Mouse (Mus musculus): ENCODE results near the gene Tmem30b. TPM values are rescaled to one million over a fixed set of nuclear protein-coding genes. Genes with fewer than 3 reads are reported as not detected.
A peak's percentile ranks its signal among the peaks of the same experiment; 100 is the strongest.

Gene Tmem30b
- 8.8 and 9.3 TPM in 2 replicates for polyA plus RNA-seq (2015; fragmentation: Nextera tagmentation; extraction: Ambion mirVana)

GRCm38 (mm10) chr12:73546086-73546711, at the start of gene Tmem30b:
Tmem30b (minus strand) TSS chr12:73546392.
- H3K9ac ChIP-seq: 0 out of 2 replicates have a peak within 1 kb of the TSS, but pooled peaks have one; percentile 32
- peaks cover 5% of the 10 kb centered on the region; the same call in 1 of the 2 replicates for H3K4me1 ChIP-seq (replicated peaks)
- H3K9me3 ChIP-seq (replicated peaks): no peaks in the 10 kb centered on the region
- ATAC-seq (ENCODE audit: insufficient read depth): peak; percentile 60
- 6% methylated on average over 53 of the region's 61 CpGs for WGBS (ENCODE audit: insufficient replicate concordance)
- H3K4me3 ChIP-seq (replicated peaks): peak within 1 kb of the TSS; percentile 50
- H3K36me3 ChIP-seq (replicated peaks): no peaks in the 10 kb centered on the region
- H3K27ac ChIP-seq (replicated peaks): no peak within 1 kb of the TSS
- peaks cover 78% of the 10 kb centered on the region for H3K27me3 ChIP-seq
- peak within 1 kb of the TSS; percentile 68 for H3K4me2 ChIP-seq

DNA sequence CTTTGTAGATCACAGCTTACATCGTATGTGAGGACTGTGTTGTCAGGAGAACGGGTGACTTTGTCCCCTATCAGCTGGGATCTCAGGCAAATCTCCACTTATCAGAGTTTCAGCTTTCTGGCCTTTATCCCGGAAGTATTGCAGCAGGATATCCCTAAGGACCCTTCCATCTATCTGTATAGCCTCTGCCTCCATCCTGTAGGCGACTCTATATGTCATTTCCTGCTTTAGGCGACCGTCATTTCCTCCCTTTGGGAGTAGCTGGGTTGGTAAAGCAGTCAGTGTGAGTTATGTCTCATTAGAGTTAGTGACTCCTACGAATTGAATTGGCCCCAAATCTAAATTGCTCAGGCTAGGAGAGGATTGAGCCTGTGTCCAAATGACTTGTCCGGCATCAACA, 49.0 kb upstream of the Tmem30b start:
- Histone ChIP-seq H3K4me3 (replicated peaks) (no peak overlapping the region), H3K36me3 (replicated peaks) (no peaks in the 10 kb centered on the region), H3K4me2 (no peak overlapping the region), H3K27me3 (no peaks in the 10 kb centered on the region), H3K4me1 (replicated peaks) (no peaks in the 10 kb centered on the region; the same call in 1 of the 2 replicates), H3K27ac (replicated peaks) (no peak overlapping the region), H3K9ac (no peak overlapping the region), H3K9me3 (replicated peaks) (no peaks in the 10 kb centered on the region)
- WGBS (ENCODE audit: insufficient replicate concordance): 31% methylated on average over 8 of the region's 8 CpGs
- no peak for ATAC-seq (ENCODE audit: insufficient read depth)

GRCm38 (mm10) chr12:73594177-73594745, 48.1 kb upstream of the Tmem30b start:
- H3K9ac ChIP-seq: no peak overlapping the region
- no peaks in the 10 kb centered on the region for H3K36me3 ChIP-seq (replicated peaks)
- no peaks in the 10 kb centered on the region; the same call in 1 of the 2 replicates for H3K4me1 ChIP-seq (replicated peaks)
- no peak for ATAC-seq (ENCODE audit: insufficient read depth)
- H3K27me3 ChIP-seq: no peaks in the 10 kb centered on the region
- no peaks in the 10 kb centered on the region for H3K9me3 ChIP-seq (replicated peaks)
- no peak overlapping the region for H3K27ac ChIP-seq (replicated peaks)
- no peak overlapping the region for H3K4me2 ChIP-seq
- no peak overlapping the region for H3K4me3 ChIP-seq (replicated peaks)
- WGBS (ENCODE audit: insufficient replicate concordance): 50% methylated on average over 9 of the region's 9 CpGs

GRCm38 (mm10) chr12:73593021-73593798, 47.0 kb upstream of the Tmem30b start:
- Histone ChIP-seq H3K4me2 (no peak overlapping the region), H3K27me3 (no peaks in the 10 kb centered on the region), H3K36me3 (replicated peaks) (no peaks in the 10 kb centered on the region), H3K9ac (no peak overlapping the region), H3K9me3 (replicated peaks) (no peaks in the 10 kb centered on the region), H3K27ac (replicated peaks) (no peak overlapping the region), H3K4me3 (replicated peaks) (no peak overlapping the region), H3K4me1 (replicated peaks) (no peaks in the 10 kb centered on the region; the same call in 1 of the 2 replicates)
- WGBS (ENCODE audit: insufficient replicate concordance): 27% methylated on average over 12 of the region's 12 CpGs
- ATAC-seq (ENCODE audit: insufficient read depth): no peak

DNA sequence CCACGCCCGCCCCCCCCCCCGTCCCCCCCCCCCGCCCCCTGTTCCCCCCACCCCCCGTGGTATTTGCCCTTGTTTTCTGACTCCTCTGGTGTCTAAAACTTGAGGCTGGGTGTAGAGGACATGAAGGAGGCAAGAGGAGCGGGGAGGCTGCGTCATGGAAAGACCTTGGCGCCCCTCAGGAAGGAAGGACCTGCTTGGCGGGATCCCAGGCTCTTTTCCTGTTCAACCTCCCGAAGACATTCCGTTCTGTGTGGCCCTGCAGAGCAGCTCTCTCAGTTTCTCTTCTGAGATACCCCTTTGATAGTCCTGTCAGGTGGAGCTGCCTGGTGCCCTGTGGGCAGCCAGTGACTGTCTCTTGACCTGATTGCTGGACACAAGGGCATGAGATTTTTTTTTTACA, 45.4 kb upstream of the Tmem30b start:
- H3K4me3 ChIP-seq (replicated peaks): no peak overlapping the region
- WGBS (ENCODE audit: insufficient replicate concordance): 52% methylated on average over 9 of the region's 11 CpGs
- no peak overlapping the region for H3K27ac ChIP-seq (replicated peaks)
- H3K9ac ChIP-seq: no peak overlapping the region
- H3K4me2 ChIP-seq: no peak overlapping the region
- no peak for ATAC-seq (ENCODE audit: insufficient read depth)
- no peaks in the 10 kb centered on the region for H3K36me3 ChIP-seq (replicated peaks)
- peaks cover 7% of the 10 kb centered on the region for H3K27me3 ChIP-seq
- no peaks in the 10 kb centered on the region for H3K9me3 ChIP-seq (replicated peaks)
- H3K4me1 ChIP-seq (replicated peaks): no peaks in the 10 kb centered on the region; the same call in 1 of the 2 replicates

DNA sequence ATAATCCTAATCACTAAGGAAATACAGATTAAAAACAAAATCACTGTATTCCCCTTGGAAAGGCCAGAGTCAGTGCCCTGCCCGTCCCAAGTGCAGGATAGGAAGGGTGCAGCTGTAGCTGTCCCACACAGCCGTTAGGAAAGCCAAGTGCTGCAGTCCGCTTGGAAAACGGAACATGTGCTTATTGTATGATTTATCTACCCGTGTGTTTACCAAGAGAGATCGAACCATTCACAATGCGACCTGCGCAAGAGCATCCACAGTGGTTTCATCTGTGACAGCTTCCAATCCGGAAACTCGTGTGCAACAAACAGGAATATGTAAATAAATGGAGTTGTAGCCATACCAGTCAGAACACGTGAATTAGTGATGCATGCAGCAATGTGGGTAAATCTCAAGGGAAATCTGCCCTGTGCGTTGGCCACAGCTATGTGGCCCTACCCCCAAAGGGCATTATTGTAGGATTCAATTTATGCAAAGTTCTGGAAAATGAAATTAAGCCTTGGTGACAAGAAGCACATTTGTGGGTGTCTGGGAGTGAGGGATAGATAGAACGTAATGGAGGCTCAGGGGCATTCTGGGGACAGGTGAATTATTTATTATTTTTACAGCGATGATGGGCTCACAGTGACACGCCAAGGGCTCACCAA, 44.6 kb upstream of the Tmem30b start:
- no peak for ATAC-seq (ENCODE audit: insufficient read depth)
- Histone ChIP-seq H3K9ac (no peak overlapping the region), H3K4me1 (replicated peaks) (no peaks in the 10 kb centered on the region; the same call in 1 of the 2 replicates), H3K27me3 (peaks cover 14% of the 10 kb centered on the region), H3K4me3 (replicated peaks) (no peak overlapping the region), H3K36me3 (replicated peaks) (no peaks in the 10 kb centered on the region), H3K9me3 (replicated peaks) (no peaks in the 10 kb centered on the region), H3K4me2 (no peak overlapping the region), H3K27ac (replicated peaks) (no peak overlapping the region)
- 70% methylated on average over 15 of the region's 15 CpGs for WGBS (ENCODE audit: insufficient replicate concordance)

DNA sequence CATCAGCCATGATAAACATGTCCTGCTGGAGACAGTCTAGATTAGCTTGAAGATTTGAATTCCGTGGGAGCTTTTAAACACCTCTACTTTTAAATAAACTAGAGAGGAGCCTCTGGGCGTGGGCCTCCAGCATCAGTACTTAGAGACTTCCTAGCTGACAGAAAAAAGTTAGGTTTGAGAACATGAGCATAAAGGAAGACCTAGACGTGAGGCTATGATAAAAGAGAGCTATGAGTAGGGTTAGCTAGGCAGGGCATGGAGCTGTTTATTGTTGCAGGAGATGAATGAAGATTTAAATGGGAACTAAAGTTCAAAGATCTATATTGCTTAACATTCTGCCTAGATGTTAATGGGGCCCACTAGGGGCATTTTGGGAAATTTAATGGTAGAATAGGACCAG, 41.1 kb upstream of the Tmem30b start:
- H3K27ac ChIP-seq (replicated peaks): no peak overlapping the region
- H3K4me1 ChIP-seq (replicated peaks): no peaks in the 10 kb centered on the region; the same call in 1 of the 2 replicates
- H3K27me3 ChIP-seq: peaks cover 41% of the 10 kb centered on the region
- no peak overlapping the region for H3K9ac ChIP-seq
- H3K4me2 ChIP-seq: no peak overlapping the region
- ATAC-seq (ENCODE audit: insufficient read depth): no peak
- 28% methylated on average over 3 of the region's 3 CpGs for WGBS (ENCODE audit: insufficient replicate concordance)
- H3K36me3 ChIP-seq (replicated peaks): no peaks in the 10 kb centered on the region
- H3K9me3 ChIP-seq (replicated peaks): no peaks in the 10 kb centered on the region
- H3K4me3 ChIP-seq (replicated peaks): no peak overlapping the region

- WGBS (ENCODE audit: insufficient replicate concordance): 2% methylated on average over 7 of the region's 7 CpGs
- Histone ChIP-seq H3K27me3 (peaks cover 50% of the 10 kb centered on the region), H3K27ac (replicated peaks) (no peak overlapping the region), H3K4me3 (replicated peaks) (peak overlapping the region; percentile 59), H3K9ac (no peak overlapping the region), H3K4me2 (peak overlapping the region; percentile 77), H3K9me3 (replicated peaks) (no peaks in the 10 kb centered on the region), H3K4me1 (replicated peaks) (no peaks in the 10 kb centered on the region; the same call in 1 of the 2 replicates), H3K36me3 (replicated peaks) (no peaks in the 10 kb centered on the region)
- no peak for ATAC-seq (ENCODE audit: insufficient read depth)
These were observed 39.7 kb upstream of the Tmem30b start for GRCm38 (mm10) chr12:73585850-73586249.

DNA sequence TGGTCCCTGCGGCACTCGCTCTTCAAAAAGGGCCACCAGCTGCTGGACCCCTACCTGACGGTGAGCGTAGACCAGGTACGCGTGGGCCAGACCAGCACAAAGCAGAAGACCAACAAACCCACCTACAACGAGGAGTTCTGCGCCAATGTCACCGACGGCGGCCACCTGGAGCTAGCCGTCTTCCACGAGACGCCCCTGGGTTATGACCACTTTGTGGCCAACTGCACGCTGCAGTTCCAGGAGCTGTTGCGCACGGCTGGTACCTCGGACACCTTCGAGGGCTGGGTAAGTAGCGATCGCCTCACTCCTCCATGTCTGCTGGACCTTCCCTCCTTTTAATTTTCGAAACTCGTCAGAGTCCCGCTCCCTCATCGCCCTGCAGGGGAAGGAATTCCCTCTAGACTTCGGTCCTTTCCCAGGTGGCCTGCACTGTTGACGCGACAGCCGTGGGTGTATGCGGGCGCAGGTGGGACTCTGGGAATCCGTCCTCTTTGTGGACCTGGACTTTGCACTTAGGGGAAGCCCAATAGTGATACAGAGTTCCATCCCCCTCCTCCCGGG, 39.1 kb upstream of the Tmem30b start:
- ATAC-seq (ENCODE audit: insufficient read depth): no peak
- no peak overlapping the region for H3K27ac ChIP-seq (replicated peaks)
- under 1% methylated on average over 33 of the region's 33 CpGs for WGBS (ENCODE audit: insufficient replicate concordance)

GRCm38 (mm10) chr12:73584610-73585240, 38.5 kb upstream of the Tmem30b start, which contains the start of gene Prkch:
Prkch (plus strand) TSS chr12:73584796.
- H3K36me3 ChIP-seq (replicated peaks): no peaks in the 10 kb centered on the region
- H3K9me3 ChIP-seq (replicated peaks): no peaks in the 10 kb centered on the region
- peak within 1 kb of the TSS; percentile 77 for H3K4me2 ChIP-seq
- H3K27ac ChIP-seq (replicated peaks): 0 out of 2 replicates have a peak within 1 kb of the TSS, but pooled peaks have one; percentile 29
- H3K4me1 ChIP-seq (replicated peaks): no peaks in the 10 kb centered on the region; the same call in 1 of the 2 replicates
- under 1% methylated on average over 60 of the region's 61 CpGs for WGBS (ENCODE audit: insufficient replicate concordance)
- H3K9ac ChIP-seq: peak within 1 kb of the TSS; percentile 38
- H3K27me3 ChIP-seq: peaks cover 50% of the 10 kb centered on the region
- peak within 1 kb of the TSS; percentile 59 for H3K4me3 ChIP-seq (replicated peaks)
- peak; percentile 77 for ATAC-seq (ENCODE audit: insufficient read depth)

More for the DNA sequence above, 39.1 kb upstream of the Tmem30b start:
- H3K9me3 ChIP-seq (replicated peaks): no peaks in the 10 kb centered on the region
- H3K4me1 ChIP-seq (replicated peaks): no peaks in the 10 kb centered on the region; the same call in 1 of the 2 replicates
- peak overlapping the region; percentile 38; the same call in 1 of the 2 replicates for H3K9ac ChIP-seq
- H3K4me2 ChIP-seq: peak overlapping the region; percentile 77
- H3K27me3 ChIP-seq: peaks cover 50% of the 10 kb centered on the region
- no peaks in the 10 kb centered on the region for H3K36me3 ChIP-seq (replicated peaks)
- peak overlapping the region; percentile 59 for H3K4me3 ChIP-seq (replicated peaks)

All from liver, embryonic 15.5 days (tissue).